Mouse (Mus musculus): ENCODE results near the gene Mat2b. TPM values are rescaled to one million over a fixed set of nuclear protein-coding genes. Genes with fewer than 3 reads are reported as not detected.

Gene Mat2b
- 113 TPM for total RNA-seq (2023)

DNA sequence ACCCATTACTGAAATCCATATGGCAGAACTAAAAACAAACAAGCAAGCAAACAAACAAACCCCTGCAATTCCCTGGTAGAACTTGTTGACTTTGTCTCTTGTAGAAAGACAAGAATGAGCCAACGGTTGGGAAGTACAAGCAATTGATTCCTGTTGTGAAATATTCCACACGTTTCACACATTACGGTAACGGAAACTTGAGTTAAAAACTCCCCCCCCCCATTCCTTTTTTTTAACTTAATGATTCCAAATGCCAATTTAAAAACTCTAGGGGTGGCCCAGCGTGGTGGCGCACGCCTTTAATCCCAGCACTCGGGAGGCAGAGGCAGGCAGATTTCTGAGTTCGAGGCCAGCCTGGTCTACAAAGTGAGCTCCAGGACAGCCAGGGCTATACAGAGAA, at the start of gene Mat2b:
Gene Mat2b (minus strand): TSS at position 101 of the 400 bp plus-strand sequence.

GRCm38 (mm10) chr11:40733339-40734174, 38.6 kb upstream of the Mat2b start, which contains the start of the genes Hmmr and Nudcd2:
Gene Hmmr (minus strand): TSS chr11:40733422.
Gene Nudcd2 (plus strand): TSS chr11:40733667.

Other genes with a start within 250 kb of the Mat2b start
- gene Hmmr, start 38.2 kb upstream of the Mat2b start, total RNA-seq (2023) = 0.34 TPM
- gene Nudcd2, start 38.5 kb upstream of the Mat2b start, total RNA-seq (2023) = 13.4 TPM
- 28.6 TPM for gene Ccng1, start 60.1 kb upstream of the Mat2b start, total RNA-seq (2023)